Mouse (Mus musculus): ENCODE data around the gene Syt14. TPM values are rescaled to one million over a fixed set of nuclear protein-coding genes. Genes with fewer than 3 reads are reported as not detected.

Gene Syt14
- total and polyA plus RNA-seq, 2 experiments from 2014 or later: 0.04 to 0.08 TPM

- no peak for ATAC-seq (ENCODE audit: insufficient read depth, low read depth)
- H3K27ac ChIP-seq (ENCODE audit: low read depth): no peak overlapping the region
- H3K9ac ChIP-seq (replicated peaks; ENCODE audit: low read depth, low read length): no peak overlapping the region
Measured at GRCm38 (mm10) chr1:193034951-193035370, 614 bp downstream of the Syt14 start.

GRCm38 (mm10) chr1:193024311-193024710 lies 11.3 kb downstream of the Syt14 start:
- Histone ChIP-seq H3K9ac (replicated peaks; ENCODE audit: low read depth, low read length) (no peak overlapping the region), H3K4me1 (ENCODE audit: control insufficient read depth, insufficient read depth) (no peaks in the 10 kb centered on the region), H3K4me3 (ENCODE audit: low read depth, low read length) (no peak overlapping the region), H3K4me2 (ENCODE audit: low read depth, low read length) (no peak overlapping the region), H3K27me3 (ENCODE audit: control insufficient read depth, insufficient read depth, low read length) (no peaks in the 10 kb centered on the region), H3K27ac (ENCODE audit: low read depth) (no peak overlapping the region), H3K36me3 (replicated peaks; ENCODE audit: control insufficient read depth, insufficient read depth, low read length) (no peaks in the 10 kb centered on the region), H3K9me3 (replicated peaks; ENCODE audit: control insufficient read depth, low read length) (no peaks in the 10 kb centered on the region)
- TF ChIP-seq EP300 (IDR thresholded peaks at IDR 0.05; ENCODE audit: low read depth) (no peak), CTCF (IDR thresholded peaks at IDR 0.05; ENCODE audit: low read depth) (no peak)
- 46% methylated on average over 1 of the region's 1 CpGs for WGBS
- no peak for DNase-seq (ENCODE audit: low spot score)
- no peak for ATAC-seq (ENCODE audit: insufficient read depth, low read depth)

More at GRCm38 (mm10) chr1:193034951-193035370, 614 bp downstream of the Syt14 start:
- Histone ChIP-seq H3K4me2 (ENCODE audit: low read depth, low read length) (peak overlapping the region; percentile 71), H3K4me3 (ENCODE audit: low read depth, low read length) (peak overlapping the region; percentile 50), H3K4me1 (ENCODE audit: control insufficient read depth, insufficient read depth) (peaks cover 7% of the 10 kb centered on the region; the same call in 1 of the 2 replicates), H3K9me3 (replicated peaks; ENCODE audit: control insufficient read depth, low read length) (no peaks in the 10 kb centered on the region), H3K36me3 (replicated peaks; ENCODE audit: control insufficient read depth, insufficient read depth, low read length) (no peaks in the 10 kb centered on the region), H3K27me3 (ENCODE audit: control insufficient read depth, insufficient read depth, low read length) (peaks cover 18% of the 10 kb centered on the region)
- TF ChIP-seq EP300 (IDR thresholded peaks at IDR 0.05; ENCODE audit: low read depth): no peak
- no peak for TF ChIP-seq CTCF (IDR thresholded peaks at IDR 0.05; ENCODE audit: low read depth)
- DNase-seq (ENCODE audit: low spot score): no peak
- 3% methylated on average over 19 of the region's 19 CpGs for WGBS

GRCm38 (mm10) chr1:193012351-193012750 lies 23.2 kb downstream of the Syt14 start:
- H3K4me3 ChIP-seq (ENCODE audit: low read depth, low read length): no peak overlapping the region
- 91% methylated on average over 2 of the region's 2 CpGs for WGBS
- H3K4me1 ChIP-seq (ENCODE audit: control insufficient read depth, insufficient read depth): no peaks in the 10 kb centered on the region
- H3K4me2 ChIP-seq (ENCODE audit: low read depth, low read length): no peak overlapping the region
- no peak for ATAC-seq (ENCODE audit: insufficient read depth, low read depth)
- H3K27me3 ChIP-seq (ENCODE audit: control insufficient read depth, insufficient read depth, low read length): no peaks in the 10 kb centered on the region
- H3K9me3 ChIP-seq (replicated peaks; ENCODE audit: control insufficient read depth, low read length): no peaks in the 10 kb centered on the region
- H3K36me3 ChIP-seq (replicated peaks; ENCODE audit: control insufficient read depth, insufficient read depth, low read length): no peaks in the 10 kb centered on the region
- no peak overlapping the region for H3K27ac ChIP-seq (ENCODE audit: low read depth)
- TF ChIP-seq CTCF (IDR thresholded peaks at IDR 0.05; ENCODE audit: low read depth): no peak
- TF ChIP-seq EP300 (IDR thresholded peaks at IDR 0.05; ENCODE audit: low read depth): no peak
- DNase-seq (ENCODE audit: low spot score): no peak
- no peak overlapping the region for H3K9ac ChIP-seq (replicated peaks; ENCODE audit: low read depth, low read length)

GRCm38 (mm10) chr1:193011000-193011769 lies 24.4 kb downstream of the Syt14 start:
- Histone ChIP-seq H3K9ac (replicated peaks; ENCODE audit: low read depth, low read length) (no peak overlapping the region), H3K36me3 (replicated peaks; ENCODE audit: control insufficient read depth, insufficient read depth, low read length) (no peaks in the 10 kb centered on the region), H3K27ac (ENCODE audit: low read depth) (no peak overlapping the region), H3K4me2 (ENCODE audit: low read depth, low read length) (no peak overlapping the region), H3K9me3 (replicated peaks; ENCODE audit: control insufficient read depth, low read length) (no peaks in the 10 kb centered on the region), H3K4me1 (ENCODE audit: control insufficient read depth, insufficient read depth) (no peaks in the 10 kb centered on the region), H3K27me3 (ENCODE audit: control insufficient read depth, insufficient read depth, low read length) (no peaks in the 10 kb centered on the region), H3K4me3 (ENCODE audit: low read depth, low read length) (no peak overlapping the region)
- no peak for DNase-seq (ENCODE audit: low spot score)
- WGBS: 85% methylated on average over 3 of the region's 3 CpGs
- ATAC-seq (ENCODE audit: insufficient read depth, low read depth): no peak
- TF ChIP-seq CTCF (IDR thresholded peaks at IDR 0.05; ENCODE audit: low read depth) (no peak), EP300 (IDR thresholded peaks at IDR 0.05; ENCODE audit: low read depth) (no peak)

DNA sequence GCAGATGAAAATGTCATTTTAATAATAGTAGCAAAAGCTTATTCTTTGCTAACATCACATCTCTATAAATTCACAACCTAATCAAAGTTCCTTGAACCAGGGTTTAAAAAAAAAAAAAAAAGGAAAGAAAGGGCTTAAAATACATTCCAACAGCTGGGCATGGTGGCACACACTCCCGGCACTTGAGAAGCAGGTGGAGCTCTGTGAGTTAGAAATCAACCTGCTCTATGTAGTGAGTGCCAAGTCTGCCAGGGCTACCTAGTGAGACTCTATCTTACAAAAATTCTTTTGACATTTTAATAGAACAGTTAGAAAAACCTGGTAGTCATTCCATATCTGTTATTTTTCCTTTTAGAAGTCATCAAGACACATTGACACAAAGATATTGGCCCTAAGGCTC lies 31.0 kb downstream of the Syt14 start:
- H3K27ac ChIP-seq (ENCODE audit: low read depth): no peak overlapping the region
- ATAC-seq (ENCODE audit: insufficient read depth, low read depth) (no peak), DNase-seq (ENCODE audit: low spot score) (no peak)
- no peak overlapping the region for H3K9ac ChIP-seq (replicated peaks; ENCODE audit: low read depth, low read length)
- no peak overlapping the region for H3K4me2 ChIP-seq (ENCODE audit: low read depth, low read length)
- H3K4me1 ChIP-seq (ENCODE audit: control insufficient read depth, insufficient read depth): no peaks in the 10 kb centered on the region
- H3K27me3 ChIP-seq (ENCODE audit: control insufficient read depth, insufficient read depth, low read length): no peaks in the 10 kb centered on the region
- 68% methylated on average over 1 of the region's 1 CpGs for WGBS
- H3K4me3 ChIP-seq (ENCODE audit: low read depth, low read length): no peak overlapping the region
- H3K9me3 ChIP-seq (replicated peaks; ENCODE audit: control insufficient read depth, low read length): no peaks in the 10 kb centered on the region
- no peak for TF ChIP-seq CTCF (IDR thresholded peaks at IDR 0.05; ENCODE audit: low read depth)
- TF ChIP-seq EP300 (IDR thresholded peaks at IDR 0.05; ENCODE audit: low read depth): no peak
- no peaks in the 10 kb centered on the region for H3K36me3 ChIP-seq (replicated peaks; ENCODE audit: control insufficient read depth, insufficient read depth, low read length)

GRCm38 (mm10) chr1:193003953-193004352 lies 31.6 kb downstream of the Syt14 start:
- H3K4me1 ChIP-seq (ENCODE audit: control insufficient read depth, insufficient read depth): no peaks in the 10 kb centered on the region
- TF ChIP-seq CTCF (IDR thresholded peaks at IDR 0.05; ENCODE audit: low read depth) (no peak), EP300 (IDR thresholded peaks at IDR 0.05; ENCODE audit: low read depth) (no peak)
- H3K36me3 ChIP-seq (replicated peaks; ENCODE audit: control insufficient read depth, insufficient read depth, low read length): no peaks in the 10 kb centered on the region
- 85% methylated on average over 2 of the region's 2 CpGs for WGBS
- DNase-seq (ENCODE audit: low spot score) (no peak), ATAC-seq (ENCODE audit: insufficient read depth, low read depth) (no peak)
- no peak overlapping the region for H3K27ac ChIP-seq (ENCODE audit: low read depth)
- no peaks in the 10 kb centered on the region for H3K9me3 ChIP-seq (replicated peaks; ENCODE audit: control insufficient read depth, low read length)
- H3K27me3 ChIP-seq (ENCODE audit: control insufficient read depth, insufficient read depth, low read length): no peaks in the 10 kb centered on the region
- no peak overlapping the region for H3K4me3 ChIP-seq (ENCODE audit: low read depth, low read length)
- H3K4me2 ChIP-seq (ENCODE audit: low read depth, low read length): no peak overlapping the region
- H3K9ac ChIP-seq (replicated peaks; ENCODE audit: low read depth, low read length): no peak overlapping the region

All from heart, postnatal 0 days (tissue).